Mouse (Mus musculus): ENCODE data around the gene Ctsz. TPM values are rescaled to one million over a fixed set of nuclear protein-coding genes. Genes with fewer than 3 reads are reported as not detected.
A peak's percentile ranks its signal among the peaks of the same experiment; 100 is the strongest.

The Ctsz gene
- total RNA-seq (2021): 10 to 100 TPM; 30.0 to 40.1 TPM
- long read RNA-seq, experiment 1, transcript Ctsz-201 (6 exons, 1,441 nt): major isoform, 32 of 35 reads
- long read RNA-seq, experiment 1, partial matches to known transcripts: 3 of 35 reads
- long read RNA-seq, experiment 1, other reads (novel, unspliced or antisense): 0 of 35 reads
- long read RNA-seq, experiment 2, transcript Ctsz-201 (6 exons, 1,441 nt): major isoform, 23 of 28 reads
- long read RNA-seq, experiment 2, partial matches to known transcripts: 2 of 28 reads
- long read RNA-seq, experiment 2, other reads (novel, unspliced or antisense): 3 of 28 reads

- DNase-seq: peak; percentile 85 to 86
Observed at GRCm38 (mm10) chr2:174438737-174439449, at the start of gene Ctsz. Gene Ctsz, minus strand, starts transcription at chr2:174439039.

- no peak for DNase-seq
Observed at GRCm38 (mm10) chr2:174487005-174487404, 48.2 kb upstream of the Ctsz start.

- DNase-seq: no peak
Observed at GRCm38 (mm10) chr2:174478746-174479145, 39.9 kb upstream of the Ctsz start.

GRCm38 (mm10) chr2:174477543-174478319 is 38.9 kb upstream of the Ctsz start:
- DNase-seq: no peak

GRCm38 (mm10) chr2:174473550-174473927 is 34.7 kb upstream of the Ctsz start:
- DNase-seq: no peak

GRCm38 (mm10) chr2:174472818-174473549 is 34.1 kb upstream of the Ctsz start, which contains the start of gene Prelid3b:
Gene Prelid3b, minus strand, starts transcription at chr2:174473081.
- DNase-seq: peak; percentile 99

GRCm38 (mm10) chr2:174472407-174472806 is 33.6 kb upstream of the Ctsz start:
- no peak for DNase-seq

GRCm38 (mm10) chr2:174470786-174471405 is 32.1 kb upstream of the Ctsz start:
- DNase-seq: no peak

- no peak for DNase-seq
Observed at GRCm38 (mm10) chr2:174470333-174470732, 31.5 kb upstream of the Ctsz start.

- DNase-seq: peak; percentile 96 to 98
Observed at GRCm38 (mm10) chr2:174463789-174464523, 25.1 kb upstream of the Ctsz start, which contains the start of gene Atp5e. Gene Atp5e, minus strand, starts transcription at chr2:174464105.

GRCm38 (mm10) chr2:174463370-174463769 is 24.5 kb upstream of the Ctsz start:
- peak in 1 of 2 experiments; percentile 55 for DNase-seq

- DNase-seq: no peak
Observed at GRCm38 (mm10) chr2:174459365-174459764, 20.5 kb upstream of the Ctsz start.

GRCm38 (mm10) chr2:174453681-174454080 is 14.8 kb upstream of the Ctsz start:
- peak in 1 of 2 experiments; percentile 24 for DNase-seq

GRCm38 (mm10) chr2:174450353-174450752 is 11.5 kb upstream of the Ctsz start, which contains the start of gene Tubb1:
Gene Tubb1, plus strand, starts transcription at chr2:174450695.
- no peak for DNase-seq

- no peak for DNase-seq
Observed at GRCm38 (mm10) chr2:174448405-174448804, 9.6 kb upstream of the Ctsz start.

GRCm38 (mm10) chr2:174446905-174447304 is 8.1 kb upstream of the Ctsz start:
- no peak for DNase-seq

GRCm38 (mm10) chr2:174446492-174446891 is 7.7 kb upstream of the Ctsz start:
- no peak for DNase-seq

- DNase-seq: no peak
Observed at GRCm38 (mm10) chr2:174445018-174445417, 6.2 kb upstream of the Ctsz start.

- no peak for DNase-seq
Observed at GRCm38 (mm10) chr2:174444359-174444758, 5.5 kb upstream of the Ctsz start.

- no peak for DNase-seq
Observed at GRCm38 (mm10) chr2:174443046-174443445, 4.2 kb upstream of the Ctsz start.

- DNase-seq: no peak
Observed at GRCm38 (mm10) chr2:174442460-174442859, 3.6 kb upstream of the Ctsz start.

All from heart, adult 18-20 months (tissue).